Mouse (Mus musculus): ENCODE measurements around the gene Mast4. TPM values are rescaled to one million over a fixed set of nuclear protein-coding genes. Genes with fewer than 3 reads are reported as not detected.

Gene Mast4
- polyA plus RNA-seq, 1 experiment from 2014 or later: 31.8 TPM

GRCm38 (mm10) chr13:102990085-102990484, 344.2 kb downstream of the Mast4 start:
- Histone ChIP-seq H3K27ac (no peak overlapping the region), H3K27me3 (no peaks in the 10 kb centered on the region), H3K36me3 (no peaks in the 10 kb centered on the region), H3K4me2 (no peak overlapping the region), H3K4me1 (no peaks in the 10 kb centered on the region), H3K9ac (no peak overlapping the region), H3K4me3 (no peak overlapping the region), H3K9me3 (no peaks in the 10 kb centered on the region)
- ATAC-seq (ENCODE audit: borderline replicate concordance, extremely low read depth, low FRiP score, low TSS enrichment): no peak
- WGBS: 91% methylated on average over 1 of the region's 1 CpGs

- Histone ChIP-seq H3K4me3 (no peak overlapping the region), H3K27me3 (no peaks in the 10 kb centered on the region), H3K4me2 (no peak overlapping the region), H3K27ac (no peak overlapping the region), H3K36me3 (no peaks in the 10 kb centered on the region), H3K9ac (no peak overlapping the region), H3K9me3 (no peaks in the 10 kb centered on the region), H3K4me1 (no peaks in the 10 kb centered on the region)
- no peak for ATAC-seq (ENCODE audit: borderline replicate concordance, extremely low read depth, low FRiP score, low TSS enrichment)
- WGBS: 69% methylated on average over 11 of the region's 11 CpGs
These were observed 344.7 kb downstream of the Mast4 start for GRCm38 (mm10) chr13:102989616-102990015.

GRCm38 (mm10) chr13:102988976-102989375, 345.3 kb downstream of the Mast4 start:
- no peak overlapping the region for H3K4me3 ChIP-seq
- 88% methylated on average over 4 of the region's 4 CpGs for WGBS
- no peak overlapping the region for H3K9ac ChIP-seq
- H3K9me3 ChIP-seq: no peaks in the 10 kb centered on the region
- ATAC-seq (ENCODE audit: borderline replicate concordance, extremely low read depth, low FRiP score, low TSS enrichment): no peak
- H3K4me2 ChIP-seq: no peak overlapping the region
- no peak overlapping the region for H3K27ac ChIP-seq
- no peaks in the 10 kb centered on the region for H3K4me1 ChIP-seq
- no peaks in the 10 kb centered on the region for H3K27me3 ChIP-seq
- no peaks in the 10 kb centered on the region for H3K36me3 ChIP-seq

GRCm38 (mm10) chr13:102988251-102988895, 345.9 kb downstream of the Mast4 start:
- no peak overlapping the region for H3K4me3 ChIP-seq
- ATAC-seq (ENCODE audit: borderline replicate concordance, extremely low read depth, low FRiP score, low TSS enrichment): no peak
- no peak overlapping the region for H3K4me2 ChIP-seq
- no peaks in the 10 kb centered on the region for H3K36me3 ChIP-seq
- H3K27me3 ChIP-seq: no peaks in the 10 kb centered on the region
- no peaks in the 10 kb centered on the region for H3K9me3 ChIP-seq
- H3K9ac ChIP-seq: no peak overlapping the region
- no peak overlapping the region for H3K27ac ChIP-seq
- H3K4me1 ChIP-seq: no peaks in the 10 kb centered on the region
- WGBS: 60% methylated on average over 11 of the region's 11 CpGs

- Histone ChIP-seq H3K36me3 (no peaks in the 10 kb centered on the region), H3K4me1 (no peaks in the 10 kb centered on the region), H3K27me3 (no peaks in the 10 kb centered on the region), H3K27ac (no peak overlapping the region), H3K4me2 (no peak overlapping the region), H3K9me3 (no peaks in the 10 kb centered on the region), H3K4me3 (no peak overlapping the region), H3K9ac (no peak overlapping the region)
- 95% methylated on average over 4 of the region's 4 CpGs for WGBS
- ATAC-seq (ENCODE audit: borderline replicate concordance, extremely low read depth, low FRiP score, low TSS enrichment): no peak
These were observed 349.7 kb downstream of the Mast4 start for GRCm38 (mm10) chr13:102984550-102984949.

GRCm38 (mm10) chr13:102973853-102974252, 360.4 kb downstream of the Mast4 start:
- 63% methylated on average over 5 of the region's 5 CpGs for WGBS

GRCm38 (mm10) chr13:102963471-102963870, 370.8 kb downstream of the Mast4 start:
- Histone ChIP-seq H3K9ac (no peak overlapping the region), H3K36me3 (no peaks in the 10 kb centered on the region), H3K4me2 (no peak overlapping the region), H3K4me3 (no peak overlapping the region), H3K27me3 (no peaks in the 10 kb centered on the region), H3K9me3 (no peaks in the 10 kb centered on the region), H3K27ac (no peak overlapping the region), H3K4me1 (peaks cover 2% of the 10 kb centered on the region)
- WGBS: 86% methylated on average over 6 of the region's 6 CpGs
- ATAC-seq (ENCODE audit: borderline replicate concordance, extremely low read depth, low FRiP score, low TSS enrichment): no peak

More at GRCm38 (mm10) chr13:102973853-102974252, 360.4 kb downstream of the Mast4 start:
- Histone ChIP-seq H3K4me1 (no peaks in the 10 kb centered on the region), H3K4me3 (no peak overlapping the region), H3K9ac (no peak overlapping the region), H3K27ac (no peak overlapping the region), H3K27me3 (no peaks in the 10 kb centered on the region), H3K9me3 (no peaks in the 10 kb centered on the region), H3K4me2 (no peak overlapping the region), H3K36me3 (no peaks in the 10 kb centered on the region)
- no peak for ATAC-seq (ENCODE audit: borderline replicate concordance, extremely low read depth, low FRiP score, low TSS enrichment)

- 42% methylated on average over 19 of the region's 19 CpGs for WGBS
- Histone ChIP-seq H3K4me1 (peaks cover 14% of the 10 kb centered on the region), H3K9me3 (no peaks in the 10 kb centered on the region), H3K9ac (no peak overlapping the region), H3K4me3 (peak overlapping the region; percentile 35), H3K27ac (peak overlapping the region; percentile 32), H3K4me2 (peak overlapping the region; percentile 58), H3K27me3 (no peaks in the 10 kb centered on the region), H3K36me3 (no peaks in the 10 kb centered on the region)
- no peak for ATAC-seq (ENCODE audit: borderline replicate concordance, extremely low read depth, low FRiP score, low TSS enrichment)
These were observed 375.7 kb downstream of the Mast4 start for GRCm38 (mm10) chr13:102958273-102959270.

GRCm38 (mm10) chr13:102957508-102958272, 376.6 kb downstream of the Mast4 start:
- H3K36me3 ChIP-seq: no peaks in the 10 kb centered on the region
- 4% methylated on average over 15 of the region's 15 CpGs for WGBS
- H3K4me1 ChIP-seq: peaks cover 14% of the 10 kb centered on the region
- H3K27me3 ChIP-seq: no peaks in the 10 kb centered on the region
- H3K4me2 ChIP-seq: peak overlapping the region; percentile 58
- peak overlapping the region; percentile 32; the same call in 1 of the 2 replicates for H3K27ac ChIP-seq
- H3K9ac ChIP-seq: no peak overlapping the region
- H3K9me3 ChIP-seq: no peaks in the 10 kb centered on the region
- peak; percentile 43 for ATAC-seq (ENCODE audit: borderline replicate concordance, extremely low read depth, low FRiP score, low TSS enrichment)
- peak overlapping the region; percentile 35 for H3K4me3 ChIP-seq

- Histone ChIP-seq H3K4me3 (no peak overlapping the region), H3K4me2 (no peak overlapping the region), H3K27ac (no peak overlapping the region), H3K9me3 (no peaks in the 10 kb centered on the region), H3K9ac (no peak overlapping the region), H3K4me1 (peaks cover 14% of the 10 kb centered on the region), H3K27me3 (no peaks in the 10 kb centered on the region), H3K36me3 (no peaks in the 10 kb centered on the region)
- ATAC-seq (ENCODE audit: borderline replicate concordance, extremely low read depth, low FRiP score, low TSS enrichment): peak; percentile 37; the same call in 1 of the 2 replicates
- 39% methylated on average over 2 of the region's 2 CpGs for WGBS
These were observed 378.8 kb downstream of the Mast4 start for GRCm38 (mm10) chr13:102955506-102955905.

- Histone ChIP-seq H3K9ac (no peak overlapping the region), H3K27ac (no peak overlapping the region), H3K9me3 (no peaks in the 10 kb centered on the region), H3K36me3 (no peaks in the 10 kb centered on the region), H3K27me3 (no peaks in the 10 kb centered on the region), H3K4me2 (no peak overlapping the region), H3K4me1 (no peaks in the 10 kb centered on the region), H3K4me3 (no peak overlapping the region)
- 84% methylated on average over 7 of the region's 7 CpGs for WGBS
- ATAC-seq (ENCODE audit: borderline replicate concordance, extremely low read depth, low FRiP score, low TSS enrichment): no peak
These were observed 384.5 kb downstream of the Mast4 start for GRCm38 (mm10) chr13:102949756-102950155.
